Mouse (Mus musculus) gastrocnemius, postnatal 36 days (tissue): ENCODE measurements at regions not wholly inside any gene's neighbourhood (a gene's known extent, or its start where the extent isn't known, plus 50 kb on each side); places are given as distances from the start of the nearest gene placed in this dataset.
"Not testable (repeated sequence)": the region's sequence is repeated elsewhere in the genome, so short reads cannot be mapped to it uniquely, and the experiment has no call there.

Experiments used
- DNase-seq, 2 experiments: peaks; one replicate each; pipeline ENCODE4 v3.0.0; 2022
- intact Hi-C: fragments of 180-260 bp; cut with DNase I; formaldehyde crosslinking; loops from one replicate; pipeline ENCODE4 v1.15.1; 2025

DNA sequence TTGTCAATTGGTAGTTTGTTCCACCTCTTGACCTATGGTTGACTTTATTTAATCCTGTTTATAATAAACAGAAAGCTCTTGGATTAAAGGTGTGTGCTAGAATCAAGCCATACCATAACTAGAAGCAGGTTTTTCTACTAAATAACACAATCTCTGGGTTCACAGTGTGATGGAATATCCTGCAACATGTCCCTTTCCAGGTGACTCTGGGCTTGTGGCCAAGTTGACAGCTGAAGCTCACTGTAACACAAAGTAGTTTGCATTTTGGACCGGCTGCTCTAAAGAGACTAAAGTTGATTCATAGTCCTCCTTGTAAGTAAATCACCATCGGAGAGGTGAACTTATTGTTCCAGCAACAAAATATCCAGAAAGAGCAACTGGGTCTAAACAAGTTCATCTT lies 149.3 kb upstream of the Kctd3 start:
- DNase-seq = no peak
- intact Hi-C loops = no loop called here

DNA sequence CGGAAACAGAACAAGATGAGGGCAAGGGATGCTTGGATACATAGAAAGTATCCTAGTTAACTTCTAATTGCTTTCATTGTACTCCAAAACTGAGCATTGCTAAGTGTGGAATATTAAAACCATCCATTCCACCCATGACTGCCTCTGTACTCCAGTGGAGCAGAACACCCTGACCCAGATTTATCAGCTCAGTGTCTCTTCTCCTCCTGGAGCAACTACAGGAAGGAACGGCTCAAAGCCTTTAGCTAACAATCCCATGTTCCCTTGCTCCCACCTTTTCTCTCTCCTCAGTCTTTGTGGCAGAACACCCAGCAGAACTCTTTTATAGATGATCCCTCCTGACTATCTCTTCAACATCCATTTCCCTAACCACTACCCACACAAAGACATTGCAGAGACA lies 146.7 kb upstream of the Kctd3 start:
- intact Hi-C loops = no loop called here
- no peak for DNase-seq

DNA sequence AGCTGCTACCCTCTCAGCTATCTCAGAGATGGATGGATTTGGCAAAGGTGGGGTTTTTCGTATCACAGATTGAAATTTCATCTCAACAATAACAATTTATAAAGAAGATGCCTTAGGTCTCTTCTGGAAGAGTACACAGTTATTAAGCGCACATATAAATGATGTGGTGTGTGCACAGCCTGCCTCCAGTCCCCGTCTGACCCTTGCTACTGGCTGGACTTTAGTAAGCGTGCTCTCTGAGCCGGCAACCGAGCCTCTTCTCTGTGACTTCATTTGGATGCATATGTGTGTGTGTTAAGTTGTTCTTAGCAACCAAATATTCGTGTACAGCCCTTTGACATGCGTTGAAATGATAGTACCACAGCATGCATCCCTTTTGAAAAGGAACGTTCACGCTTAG lies 145.5 kb upstream of the Kctd3 start:
- DNase-seq = no peak
- intact Hi-C loops = no loop called here

DNA sequence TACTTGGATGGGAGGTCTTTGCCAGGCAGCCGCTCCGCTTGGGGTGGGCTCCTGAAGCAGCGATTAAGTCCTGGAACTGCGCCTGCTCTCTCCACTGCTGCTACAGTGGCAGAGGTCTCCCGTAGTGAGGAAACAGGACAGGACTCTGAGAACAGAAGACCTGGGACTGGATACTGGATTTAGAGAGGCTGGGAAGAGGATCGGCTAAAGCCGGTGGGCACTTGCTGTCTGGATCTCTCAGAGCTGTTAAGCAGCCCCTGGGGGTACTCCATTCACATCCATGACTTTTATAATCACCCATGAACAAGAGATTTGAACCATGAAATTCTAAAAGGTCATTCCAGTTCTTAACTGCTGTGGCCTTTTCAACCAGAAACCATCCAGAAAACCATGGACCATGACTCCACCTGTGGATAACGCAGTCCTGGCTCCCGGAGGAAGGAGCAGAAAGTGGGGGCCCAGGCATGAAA lies 135.4 kb upstream of the Kctd3 start:
- intact Hi-C loops = no loop called here
- DNase-seq = no peak

DNA sequence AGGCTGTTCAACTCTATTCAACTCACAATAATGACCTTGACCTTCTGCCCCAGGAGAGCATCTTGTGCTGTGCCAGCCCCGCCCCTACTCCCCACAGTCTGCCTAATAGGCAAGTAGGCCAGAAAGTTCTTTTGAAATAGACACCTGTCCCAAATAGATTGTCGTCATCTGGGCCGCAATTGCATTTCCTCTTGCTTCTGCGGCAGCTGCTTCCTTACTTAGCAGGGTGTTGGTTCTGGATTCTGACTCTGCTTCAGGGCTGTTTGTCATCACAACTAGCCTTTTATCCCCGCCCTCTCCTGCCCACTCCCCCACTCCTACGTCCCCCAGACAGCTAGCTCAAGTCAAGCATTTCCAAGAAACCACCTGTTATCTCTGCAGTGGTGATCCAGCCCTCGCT lies 134.9 kb upstream of the Kctd3 start:
- intact Hi-C loops = no loop called here
- DNase-seq = no peak

DNA sequence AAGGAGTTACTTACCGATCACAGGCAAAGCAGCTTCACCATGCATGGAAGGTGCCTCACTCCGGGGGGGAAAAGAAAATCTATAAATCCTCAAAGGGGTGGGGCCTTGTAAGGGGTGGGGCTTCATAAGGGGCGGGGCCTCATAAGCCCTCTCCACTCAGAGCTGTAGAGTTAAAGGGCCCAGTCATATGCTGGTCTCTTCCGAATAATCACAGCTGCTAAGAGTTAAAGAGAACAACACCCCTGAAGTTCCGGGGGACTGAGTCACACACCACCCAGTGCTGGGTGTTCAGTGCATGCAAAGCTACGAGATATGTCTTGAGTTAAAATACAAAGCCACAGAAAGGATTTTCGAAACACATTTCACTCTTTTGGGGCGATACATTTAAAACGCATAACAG lies 134.1 kb upstream of the Kctd3 start:
- intact Hi-C loops = no loop called here

DNA sequence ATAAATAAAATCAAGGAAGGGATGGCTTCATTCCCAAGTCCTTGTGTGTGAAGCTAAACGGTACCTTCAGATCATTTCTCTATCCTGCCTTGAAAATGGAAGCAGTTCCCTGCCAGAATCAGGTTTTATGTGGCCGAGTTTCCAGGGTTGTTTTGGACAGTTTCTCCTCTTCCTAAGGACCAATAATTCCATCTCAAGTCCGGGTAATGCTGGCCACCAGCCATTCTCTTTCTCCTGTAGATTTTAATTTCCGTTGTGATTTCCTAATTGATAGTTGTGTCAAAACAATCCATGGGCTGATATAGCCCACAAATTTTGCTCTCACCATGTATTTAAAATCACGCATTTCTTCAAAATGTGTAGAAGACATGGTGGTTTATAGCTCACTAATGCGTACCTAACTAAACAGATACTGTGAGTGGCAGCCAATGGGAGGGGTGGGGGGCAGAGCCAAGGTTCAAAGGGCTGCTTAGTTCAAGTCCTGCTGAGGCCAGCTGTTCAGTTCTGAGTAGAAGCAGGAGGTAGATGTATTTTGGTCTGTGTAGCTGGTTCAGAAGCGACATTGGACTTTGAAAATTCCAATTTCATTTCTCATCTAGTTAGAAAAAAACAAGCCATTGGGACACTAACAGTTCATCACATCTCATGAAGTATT lies 129.2 kb upstream of the Kctd3 start:
- no peak for DNase-seq
- intact Hi-C loops = no loop called here

More for the DNA sequence above, 134.1 kb upstream of the Kctd3 start:
- no peak for DNase-seq

DNA sequence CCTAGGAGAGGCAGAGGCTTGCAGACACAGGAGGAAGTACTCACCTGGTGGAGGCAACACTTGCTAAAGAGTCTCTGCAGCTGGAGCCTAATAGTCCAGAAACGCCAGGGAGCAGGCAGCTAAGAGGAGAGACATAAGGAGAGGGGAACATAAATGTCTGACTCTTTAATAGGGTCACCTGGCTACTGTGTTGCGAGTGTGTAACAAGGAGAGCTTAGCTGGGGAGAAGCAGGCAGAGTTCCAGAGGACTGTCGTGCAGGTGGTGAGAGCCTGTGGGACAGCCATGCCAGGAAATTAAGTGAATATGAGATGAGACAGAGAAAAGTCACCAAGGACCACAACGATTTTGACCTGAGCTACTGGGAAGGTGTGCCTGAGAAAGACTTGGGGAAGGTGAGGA lies 128.2 kb upstream of the Kctd3 start:
- DNase-seq = no peak

DNA sequence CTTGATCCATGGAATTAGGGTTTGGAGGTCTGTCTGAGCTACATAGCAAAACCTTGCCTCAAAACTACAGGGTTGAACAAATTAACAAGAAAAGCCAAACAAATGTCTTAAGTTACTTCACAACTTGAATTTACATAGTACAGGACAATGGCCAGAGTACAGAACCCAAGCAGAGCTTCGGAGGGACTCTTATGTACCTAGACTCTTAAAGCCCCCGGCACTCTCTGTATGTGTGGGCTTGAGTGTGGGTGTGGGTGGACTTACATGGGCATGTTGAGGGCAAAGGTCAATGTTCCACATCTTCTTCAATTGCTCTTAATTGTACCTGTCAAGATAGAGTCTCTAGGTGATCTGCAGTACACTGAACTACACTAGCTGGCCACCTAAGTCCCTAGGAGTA lies 121.1 kb upstream of the Kctd3 start:
- intact Hi-C loops = no loop called here
- DNase-seq = no peak

More for the DNA sequence above, 128.2 kb upstream of the Kctd3 start:
- intact Hi-C loops = no loop called here

DNA sequence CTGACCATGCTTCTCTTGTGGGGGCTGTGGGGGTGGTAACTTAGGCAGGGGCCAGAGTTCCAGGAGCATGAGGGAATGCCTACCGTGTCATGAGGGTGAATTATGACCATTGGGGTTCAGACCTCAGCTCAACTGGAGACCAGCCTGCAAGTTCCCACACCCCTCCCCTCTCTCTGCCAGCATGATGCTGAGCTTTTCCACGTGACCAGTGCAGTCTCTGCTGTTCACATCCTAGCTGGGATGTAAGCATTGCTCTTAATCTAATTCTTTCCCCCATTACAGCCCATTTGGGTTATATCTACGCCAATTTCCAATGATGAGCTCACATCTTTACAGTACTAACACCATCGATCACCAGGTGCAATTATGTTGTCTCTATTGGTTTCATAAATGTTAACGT lies 120.6 kb upstream of the Kctd3 start:
- intact Hi-C loops, DNase-seq: not testable (repeated sequence)

DNA sequence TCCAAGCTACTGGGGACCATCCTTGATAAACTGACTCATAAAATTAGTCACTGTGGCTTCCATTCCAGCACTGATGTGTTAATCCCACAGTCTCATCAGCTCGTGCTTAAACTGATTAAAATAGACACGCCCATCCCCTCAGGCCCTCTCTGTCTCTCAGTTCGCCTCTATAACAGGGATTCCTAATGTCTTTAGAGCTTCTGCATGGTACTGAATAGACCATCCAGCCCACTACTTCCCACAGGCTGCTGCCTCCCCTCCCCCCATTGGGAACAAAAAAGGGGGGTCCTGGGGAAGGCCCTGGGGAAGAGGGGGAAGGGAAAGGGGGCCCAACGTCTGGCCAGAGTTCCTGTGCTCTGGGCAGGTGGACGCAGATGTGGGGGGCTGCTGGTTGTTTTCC lies 119.7 kb upstream of the Kctd3 start:
- intact Hi-C loops = no loop called here
- DNase-seq = no peak

DNA sequence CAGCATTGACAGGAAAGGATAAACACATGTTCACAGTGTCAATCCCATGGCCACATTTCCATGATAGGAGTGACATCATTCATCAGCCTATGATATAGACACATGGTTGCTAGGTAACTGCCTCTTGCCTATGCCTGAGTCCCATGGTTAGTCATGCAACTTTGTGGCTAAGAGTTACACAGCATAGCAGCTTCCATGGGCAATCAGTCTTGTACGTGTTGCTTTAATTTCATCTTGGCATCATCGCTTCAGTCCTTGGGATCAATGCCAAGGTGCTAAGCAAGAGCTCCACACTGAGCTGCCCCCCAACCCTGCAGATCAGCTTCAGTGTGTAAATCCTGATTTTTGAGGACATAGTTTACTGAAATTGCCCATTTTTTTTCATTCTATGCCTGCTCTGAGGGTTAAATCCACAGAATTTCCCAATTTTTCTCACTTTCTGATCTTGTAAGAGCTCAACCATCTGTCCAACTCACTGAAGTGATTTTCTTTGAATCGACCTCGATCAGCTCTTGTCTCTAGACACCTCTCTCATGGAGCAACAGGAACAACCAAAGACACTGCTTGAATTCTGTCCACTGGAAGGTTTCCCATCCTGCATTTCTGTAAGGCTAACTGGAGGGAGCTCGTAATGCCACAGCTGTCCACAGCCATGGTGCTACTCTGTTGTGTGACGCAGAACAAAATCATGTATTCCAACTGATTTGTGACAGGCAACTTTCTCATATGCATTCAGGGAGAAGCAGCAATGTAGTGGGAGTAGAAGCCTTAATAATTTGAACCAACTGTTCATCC lies 112.5 kb upstream of the Kctd3 start:
- intact Hi-C loops = no loop called here
- no peak for DNase-seq

DNA sequence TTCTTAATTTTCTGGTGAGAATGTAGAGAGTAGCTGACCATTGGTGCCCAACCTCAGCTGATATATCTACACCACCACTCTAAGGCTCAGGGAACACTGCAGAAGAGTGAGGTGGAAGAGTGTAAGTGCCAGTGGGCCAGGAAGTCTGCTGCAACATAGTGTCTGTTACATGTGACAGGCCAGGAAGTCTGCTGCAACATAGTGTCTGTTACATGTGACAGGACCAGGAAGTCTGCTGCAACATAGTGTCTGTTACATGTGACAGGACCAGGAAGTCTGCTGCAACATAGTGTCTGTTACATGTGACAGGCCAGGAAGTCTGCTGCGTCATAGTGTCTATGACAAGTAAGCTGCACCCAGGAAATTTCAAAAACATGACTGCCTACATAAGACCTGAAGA lies 111.4 kb upstream of the Kctd3 start:
- DNase-seq, intact Hi-C loops: not testable (repeated sequence)

DNA sequence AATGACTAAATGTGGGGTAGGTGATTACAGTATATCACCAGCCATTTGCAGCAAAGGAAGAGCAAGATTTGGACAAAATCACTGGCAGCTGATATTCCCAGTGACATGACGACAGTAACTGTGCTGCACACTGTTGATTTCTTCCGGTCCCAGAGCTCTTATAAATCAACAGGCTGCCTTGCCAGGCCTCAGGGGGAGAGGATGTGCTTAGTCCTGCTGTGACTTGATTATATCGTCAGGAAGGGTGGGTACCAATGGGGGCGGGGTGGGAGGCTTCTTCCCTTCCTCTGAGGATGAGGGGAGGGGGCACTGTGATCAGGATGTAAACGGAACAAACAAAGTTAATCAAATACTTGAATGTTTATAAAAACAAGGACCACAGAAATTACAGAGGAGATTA lies 110.9 kb upstream of the Kctd3 start:
- no peak for DNase-seq
- intact Hi-C loops = no loop called here

DNA sequence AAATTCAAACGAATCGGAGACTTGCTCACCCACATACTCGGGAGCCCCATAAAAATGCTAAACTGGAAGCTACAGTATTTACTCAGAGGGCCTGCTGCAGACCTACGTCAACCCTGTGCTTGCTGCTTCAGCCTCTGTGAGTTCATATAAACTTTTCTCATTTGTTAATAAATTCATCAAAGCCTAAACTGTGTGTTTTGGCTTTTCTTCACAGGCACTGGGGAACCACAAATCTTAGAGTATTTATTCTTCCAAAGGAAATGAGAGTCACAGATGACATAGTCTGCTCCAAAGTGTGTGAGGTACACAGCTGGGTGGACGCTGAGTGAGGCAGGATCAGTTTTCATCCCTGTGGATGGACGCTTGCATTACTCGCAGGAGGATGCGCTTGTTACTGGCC lies 108.3 kb upstream of the Kctd3 start:
- DNase-seq = no peak
- intact Hi-C loops = no loop called here

DNA sequence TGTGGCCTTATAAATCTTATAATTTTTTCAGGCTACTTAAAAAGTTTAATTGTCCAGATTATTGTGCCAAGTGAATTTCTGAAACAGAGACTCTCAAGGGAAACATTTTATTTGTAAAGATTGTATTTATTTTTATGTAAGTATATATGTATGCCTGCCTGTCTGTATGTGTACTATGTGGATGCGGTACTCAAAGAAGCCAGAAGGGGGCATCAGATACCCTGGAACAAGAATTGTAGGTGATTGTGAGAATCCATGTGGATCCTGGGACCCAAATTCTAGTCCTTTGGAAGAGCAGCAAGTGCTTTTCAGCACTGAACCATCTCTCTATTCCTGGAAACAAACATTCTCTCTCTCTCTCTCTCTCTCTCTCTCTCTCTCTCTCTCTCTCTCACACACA lies 107.6 kb upstream of the Kctd3 start:
- DNase-seq = no peak
- intact Hi-C loops = no loop called here

DNA sequence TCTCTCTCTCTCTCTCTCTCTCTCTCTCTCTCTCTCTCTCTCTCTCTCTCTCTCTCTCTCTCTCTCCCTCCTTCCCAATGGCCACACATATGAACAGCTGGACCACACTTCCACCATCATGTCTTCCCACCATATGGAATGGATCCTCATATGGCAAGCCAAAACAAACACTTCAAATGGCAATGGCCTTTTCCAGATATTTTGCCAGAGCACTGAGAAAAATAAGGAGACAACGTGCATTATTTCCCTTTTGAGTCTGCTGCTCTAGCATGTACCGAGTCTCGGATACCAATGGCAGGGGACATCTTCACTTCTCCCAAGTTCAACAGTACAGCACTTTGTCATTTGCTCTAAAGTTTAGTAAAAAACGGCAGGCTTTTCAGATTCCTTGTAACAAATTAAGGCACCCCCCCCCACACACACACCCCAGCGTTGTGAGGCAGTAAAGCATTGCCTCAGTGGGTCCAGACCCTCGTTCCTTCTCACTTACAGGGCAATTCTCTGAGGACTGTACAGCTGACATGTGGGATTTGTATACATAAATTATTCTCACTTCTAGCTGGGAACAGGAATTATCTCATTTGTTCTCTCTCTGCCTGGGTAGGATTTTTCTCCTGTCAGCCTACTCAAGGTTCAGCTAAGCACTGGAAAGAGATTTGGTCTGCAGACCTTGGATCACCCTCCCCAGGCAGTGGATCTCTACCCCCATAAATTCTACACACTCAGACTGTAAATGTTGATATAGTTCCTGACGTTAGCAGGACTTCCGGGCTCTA lies 100.8 kb upstream of the Kctd3 start:
- DNase-seq = no peak
- intact Hi-C loops = no loop called here

DNA sequence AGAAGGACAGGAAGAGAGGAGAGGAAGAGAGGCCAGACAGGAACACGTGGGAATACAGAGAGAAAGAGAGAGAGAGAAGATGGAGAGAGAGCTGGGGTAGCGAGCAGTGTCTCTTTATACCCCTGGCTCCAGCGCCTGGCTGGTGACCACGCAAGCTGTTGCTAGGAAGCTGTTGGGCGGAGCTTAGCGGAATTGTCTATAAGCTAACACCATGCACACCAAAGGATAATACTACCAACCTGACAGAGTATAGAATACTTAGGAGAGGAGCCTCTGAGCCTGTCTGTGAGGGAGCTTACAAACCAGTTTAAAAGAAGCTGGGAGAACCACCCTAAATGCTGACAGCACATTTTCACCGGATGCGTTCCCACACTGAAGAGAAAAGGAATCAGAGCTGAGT lies 100.2 kb upstream of the Kctd3 start:
- intact Hi-C loops = no loop called here
- no peak for DNase-seq

DNA sequence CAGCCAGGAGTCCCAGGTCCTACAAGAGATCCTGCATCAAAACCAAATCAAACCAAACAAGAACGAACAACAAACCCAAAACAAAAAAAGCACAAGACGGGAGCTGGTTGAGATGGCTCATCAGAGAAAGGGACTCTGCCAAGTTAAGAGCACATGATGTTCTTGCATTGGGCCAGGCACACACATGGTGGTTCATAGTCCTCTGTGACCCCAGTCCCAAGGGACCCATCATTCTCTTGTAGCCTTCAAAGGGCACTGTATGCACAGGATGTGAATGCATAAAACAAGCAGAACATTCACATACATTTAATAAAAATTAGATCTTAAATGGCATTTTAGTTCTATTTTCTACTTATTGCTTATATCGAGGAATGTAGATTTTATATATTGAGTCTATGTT lies 99.5 kb upstream of the Kctd3 start:
- intact Hi-C loops = no loop called here
- DNase-seq = no peak

DNA sequence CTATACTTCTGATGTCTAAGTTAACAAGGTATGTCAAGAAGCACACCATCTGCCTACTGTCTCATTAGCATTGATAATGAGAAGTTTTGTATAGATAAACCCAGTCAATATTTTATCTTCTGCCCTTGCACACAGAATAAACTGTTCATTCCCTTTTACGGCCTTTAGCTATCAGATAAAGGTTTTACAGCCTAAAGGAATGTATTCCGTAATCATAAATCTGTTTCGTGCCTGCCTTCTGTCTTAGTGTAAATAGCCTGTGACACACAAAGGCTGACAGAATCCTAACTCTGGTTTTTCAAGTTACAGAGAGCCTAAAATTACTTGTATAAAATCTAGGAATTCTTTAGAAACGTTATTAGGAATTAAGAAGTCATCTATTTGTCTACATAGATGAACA lies 97.6 kb upstream of the Kctd3 start:
- DNase-seq = no peak
- intact Hi-C loops = no loop called here

DNA sequence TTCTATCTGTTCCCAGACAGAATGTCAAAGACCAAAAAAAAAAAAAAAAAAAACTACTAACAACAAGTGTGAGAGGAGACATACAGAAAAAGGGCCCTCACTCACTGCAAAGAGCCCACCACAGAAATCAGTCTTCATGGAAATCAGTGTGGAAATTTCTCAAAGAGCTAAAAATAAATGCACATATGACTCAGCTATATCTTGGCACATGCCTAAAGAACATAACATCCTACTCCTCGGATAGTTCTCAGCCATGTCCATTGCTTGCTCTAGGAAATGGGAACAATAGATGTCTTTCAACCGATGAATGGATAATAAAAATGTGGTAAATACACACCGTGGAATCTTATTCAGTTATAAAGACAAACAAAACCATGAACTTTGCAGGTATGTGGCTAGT lies 95.1 kb upstream of the Kctd3 start:
- intact Hi-C loops = no loop called here
- no peak for DNase-seq

DNA sequence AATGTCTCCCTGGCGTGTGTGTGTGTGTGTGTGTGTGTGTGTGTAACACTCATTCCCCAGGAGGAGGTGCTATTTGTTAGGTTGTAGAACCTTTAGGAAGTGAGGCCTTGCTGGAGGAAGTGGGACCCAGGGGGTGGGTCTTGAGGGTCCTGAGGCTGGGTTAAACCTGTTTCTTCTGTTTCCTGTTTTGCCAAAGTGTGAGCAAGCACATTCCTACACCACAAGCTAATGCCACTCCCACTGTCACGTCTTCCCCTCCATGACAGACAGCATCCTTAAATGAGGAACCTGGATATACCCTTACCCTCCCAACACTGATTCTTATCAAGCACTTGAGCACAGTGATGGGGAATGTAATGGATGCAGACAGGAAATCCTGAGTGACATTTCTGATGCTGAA lies 91.5 kb upstream of the Kctd3 start:
- intact Hi-C loops = no loop called here

More for the DNA sequence above, 91.5 kb upstream of the Kctd3 start:
- no peak for DNase-seq
